Mouse (Mus musculus): ENCODE data around the gene Tbc1d4. TPM values are rescaled to one million over a fixed set of nuclear protein-coding genes. Genes with fewer than 3 reads are reported as not detected.
A peak's percentile ranks its signal among the peaks of the same experiment; 100 is the strongest.
"Not testable (repeated sequence)": the region's sequence is repeated elsewhere in the genome, so short reads cannot be mapped to it uniquely, and the experiment has no call there.

The Tbc1d4 gene
- polyA plus RNA-seq, 1 experiment = 3.6 TPM

DNA sequence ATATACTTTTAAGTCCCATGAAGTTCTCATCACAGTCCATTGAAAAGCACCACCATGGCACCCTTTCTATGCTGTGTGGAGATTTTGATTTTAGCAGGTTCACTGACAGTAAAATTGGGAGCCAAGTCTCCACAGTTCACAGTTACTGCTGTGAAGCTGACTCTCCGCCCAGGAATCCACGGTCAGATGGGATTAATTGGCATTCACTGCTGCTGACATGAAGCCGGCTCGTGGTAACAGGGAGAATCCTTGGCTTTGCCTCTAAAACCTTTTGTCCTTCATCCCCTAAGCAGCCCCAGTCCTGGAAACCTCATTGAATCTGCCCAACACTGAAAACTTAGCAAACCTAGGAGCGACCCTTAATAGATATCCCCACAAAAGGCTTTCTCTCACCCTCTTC, 17.9 kb downstream of the Tbc1d4 start:
- Histone ChIP-seq H3ac (ENCODE audit: control insufficient read depth, insufficient read length) (no peak overlapping the region), H3K36me3 (ENCODE audit: control insufficient read depth, insufficient read depth) (no peaks in the 10 kb centered on the region), H3K4me2 (ENCODE audit: low read depth) (no peak overlapping the region), H3K79me2 (ENCODE audit: control insufficient read depth, insufficient read depth) (no peaks in the 10 kb centered on the region), H3K4me3 (no peak overlapping the region), H3K27me3 (ENCODE audit: control insufficient read depth, insufficient read depth, insufficient read length) (no peaks in the 10 kb centered on the region)
- TF ChIP-seq TCF3 (IDR thresholded peaks at IDR 0.05; ENCODE audit: insufficient read length, low read depth) (no peak), CEBPB (IDR thresholded peaks at IDR 0.05; ENCODE audit: insufficient read depth, poor library complexity, severe bottlenecking) (no peak), USF1 (IDR thresholded peaks at IDR 0.05; ENCODE audit: low read depth) (no peak), TCF12 (IDR thresholded peaks at IDR 0.05; ENCODE audit: insufficient read depth, poor library complexity, severe bottlenecking) (no peak), POLR2AphosphoS2 (IDR thresholded peaks at IDR 0.05; ENCODE audit: insufficient read length, low read depth) (no peak), SRF (IDR thresholded peaks at IDR 0.05; ENCODE audit: control insufficient read depth, insufficient read length, low read depth) (no peak), REST (IDR thresholded peaks at IDR 0.05; ENCODE audit: insufficient read depth, insufficient read length) (no peak), MYOG (IDR thresholded peaks at IDR 0.05; ENCODE audit: control insufficient read depth in 1 of 3, insufficient read depth in 1 of 3, insufficient read length in 2 of 3, low read depth in 2 of 3) (no peak), POLR2A (IDR thresholded peaks at IDR 0.05; ENCODE audit: insufficient read length, low read depth) (no peak), E2F4 (IDR thresholded peaks at IDR 0.05; ENCODE audit: insufficient read depth) (no peak)

DNA sequence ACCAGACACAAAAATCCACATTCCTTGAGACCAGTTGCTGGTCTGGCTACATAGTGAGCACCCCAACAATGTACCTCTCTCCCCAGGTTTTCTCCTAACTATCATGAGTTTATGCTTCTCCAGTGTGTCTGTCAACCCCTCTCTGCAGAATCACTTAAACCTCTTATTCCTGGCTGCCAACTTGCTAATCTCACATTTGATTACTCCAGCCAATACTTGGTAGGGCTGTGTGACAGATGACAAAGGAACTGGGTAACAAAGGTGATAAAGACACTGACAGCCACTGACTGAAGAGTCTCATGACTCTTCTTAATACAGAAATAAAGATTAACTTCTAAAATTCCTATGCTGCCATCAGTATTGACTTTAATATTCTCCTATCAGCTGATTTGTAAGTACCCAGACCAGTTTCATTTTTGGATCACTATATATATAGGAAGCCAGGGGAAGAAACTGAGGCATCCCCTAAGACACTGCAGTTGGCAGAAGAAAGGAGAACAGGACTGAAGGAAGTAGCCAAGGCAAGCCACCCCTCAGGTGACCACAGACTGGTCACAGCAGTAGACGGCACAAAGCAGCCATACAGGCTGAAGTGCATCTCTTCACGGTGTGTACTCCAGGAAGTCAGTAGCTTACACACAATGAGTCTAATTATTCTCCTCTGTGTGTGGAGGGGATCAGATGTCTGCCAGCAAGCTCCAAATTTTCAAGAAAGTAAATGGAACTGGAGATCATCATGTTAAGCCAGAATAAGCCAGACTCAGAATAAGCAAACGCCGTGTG, 20.6 kb downstream of the Tbc1d4 start:
- H3K36me3 ChIP-seq (ENCODE audit: control insufficient read depth, insufficient read depth); H3ac ChIP-seq (ENCODE audit: control insufficient read depth, insufficient read length); H3K27me3 ChIP-seq (ENCODE audit: control insufficient read depth, insufficient read depth, insufficient read length); H3K79me2 ChIP-seq (ENCODE audit: control insufficient read depth, insufficient read depth); H3K4me3 ChIP-seq: not testable (repeated sequence)
- H3K4me2 ChIP-seq (ENCODE audit: low read depth) = peak overlapping the region; percentile 6

DNA sequence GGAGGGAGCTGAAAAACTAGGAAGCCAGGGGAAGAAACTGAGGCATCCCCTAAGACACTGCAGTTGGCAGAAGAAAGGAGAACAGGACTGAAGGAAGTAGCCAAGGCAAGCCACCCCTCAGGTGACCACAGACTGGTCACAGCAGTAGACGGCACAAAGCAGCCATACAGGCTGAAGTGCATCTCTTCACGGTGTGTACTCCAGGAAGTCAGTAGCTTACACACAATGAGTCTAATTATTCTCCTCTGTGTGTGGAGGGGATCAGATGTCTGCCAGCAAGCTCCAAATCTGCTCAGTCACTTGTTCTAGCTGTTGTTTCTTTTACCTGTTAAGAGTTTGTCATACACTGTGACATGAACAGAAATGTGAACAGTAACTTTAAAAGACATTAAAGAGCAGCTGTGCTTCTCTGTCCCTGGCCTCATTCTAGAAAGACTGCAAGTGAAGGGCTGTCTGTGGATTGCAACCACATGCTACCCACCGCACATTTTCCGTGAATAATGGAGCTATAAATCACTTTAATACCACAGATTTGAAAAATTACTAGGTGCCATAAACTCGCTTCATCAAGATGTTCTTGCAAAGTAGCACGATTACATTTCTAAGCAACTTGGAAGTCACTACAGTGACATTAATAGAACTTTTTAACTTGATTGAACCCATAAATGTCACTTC, 21.5 kb downstream of the Tbc1d4 start:
- H3ac ChIP-seq (ENCODE audit: control insufficient read depth, insufficient read length); H3K79me2 ChIP-seq (ENCODE audit: control insufficient read depth, insufficient read depth); H3K36me3 ChIP-seq (ENCODE audit: control insufficient read depth, insufficient read depth); H3K27me3 ChIP-seq (ENCODE audit: control insufficient read depth, insufficient read depth, insufficient read length); H3K4me3 ChIP-seq: not testable (repeated sequence)
- peak in 1 of 3 experiments; percentile 4 for TF ChIP-seq MYOD1 (IDR thresholded peaks at IDR 0.05; ENCODE audit: control insufficient read depth in 1 of 3, insufficient read length in 2 of 3, low read depth in 2 of 3)
- H3K4me2 ChIP-seq (ENCODE audit: low read depth) = peak overlapping the region; percentile 7

DNA sequence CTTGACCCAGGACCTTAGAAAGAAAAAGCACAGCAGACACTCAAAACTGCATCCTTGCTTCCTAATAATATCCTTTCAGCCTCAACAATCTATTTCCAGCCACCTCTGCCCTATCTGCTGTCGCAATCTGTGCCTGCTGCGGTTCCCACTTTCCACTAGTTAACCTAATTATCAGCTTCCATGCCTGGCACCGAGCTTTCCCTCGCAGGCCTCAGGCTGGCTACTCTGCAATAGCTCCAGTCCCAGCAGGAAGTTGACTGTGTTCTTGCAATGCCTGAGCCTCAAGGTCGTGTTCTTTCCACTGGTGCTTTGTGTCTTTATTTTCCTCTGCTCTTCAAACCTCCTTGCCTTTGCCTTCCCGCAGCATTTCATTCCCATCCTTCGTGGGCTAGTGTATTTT, 22.9 kb downstream of the Tbc1d4 start:
- no peaks in the 10 kb centered on the region for H3K79me2 ChIP-seq (ENCODE audit: control insufficient read depth, insufficient read depth)
- H3K27me3 ChIP-seq (ENCODE audit: control insufficient read depth, insufficient read depth, insufficient read length) = no peaks in the 10 kb centered on the region
- no peak overlapping the region for H3K4me2 ChIP-seq (ENCODE audit: low read depth)
- H3K4me3 ChIP-seq = no peak overlapping the region
- TF ChIP-seq MYOD1 (IDR thresholded peaks at IDR 0.05; ENCODE audit: control insufficient read depth in 1 of 3, insufficient read length in 2 of 3, low read depth in 2 of 3) (no peak), MAX (IDR thresholded peaks at IDR 0.05; ENCODE audit: low read depth) (no peak), USF1 (IDR thresholded peaks at IDR 0.05; ENCODE audit: low read depth) (no peak), REST (IDR thresholded peaks at IDR 0.05; ENCODE audit: insufficient read depth, insufficient read length) (no peak), POLR2AphosphoS2 (IDR thresholded peaks at IDR 0.05; ENCODE audit: insufficient read length, low read depth) (no peak), TCF3 (IDR thresholded peaks at IDR 0.05; ENCODE audit: insufficient read length, low read depth) (no peak)
- no peaks in the 10 kb centered on the region for H3K36me3 ChIP-seq (ENCODE audit: control insufficient read depth, insufficient read depth)
- H3ac ChIP-seq (ENCODE audit: control insufficient read depth, insufficient read length) = no peak overlapping the region

DNA sequence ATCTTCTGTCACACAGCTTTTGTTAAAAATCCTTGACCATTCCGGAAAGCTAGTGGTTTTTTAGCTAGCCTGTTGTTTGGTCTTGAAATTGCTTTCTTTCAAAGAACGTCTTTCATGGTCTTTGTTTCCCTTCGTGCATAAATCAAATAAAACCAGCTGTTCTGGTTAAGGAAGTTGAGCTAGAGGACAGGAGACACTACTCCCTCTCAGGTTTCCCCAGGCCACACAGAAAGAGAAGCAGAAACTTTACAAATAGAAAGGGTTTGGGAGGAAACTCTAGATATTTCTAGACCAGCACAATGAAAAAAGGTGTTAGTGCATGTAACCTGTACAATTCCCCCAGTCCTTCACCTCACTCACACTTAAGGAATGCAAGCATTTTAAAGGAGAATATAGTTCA, 33.3 kb downstream of the Tbc1d4 start:
- no peaks in the 10 kb centered on the region for H3K27me3 ChIP-seq (ENCODE audit: control insufficient read depth, insufficient read depth, insufficient read length)
- no peak overlapping the region for H3K4me3 ChIP-seq
- H3ac ChIP-seq (ENCODE audit: control insufficient read depth, insufficient read length) = no peak overlapping the region
- no peak for TF ChIP-seq POLR2AphosphoS2 (IDR thresholded peaks at IDR 0.05; ENCODE audit: insufficient read length, low read depth)
- no peak for TF ChIP-seq CEBPB (IDR thresholded peaks at IDR 0.05; ENCODE audit: insufficient read depth, poor library complexity, severe bottlenecking)
- peak in 1 of 3 experiments; percentile 13 for TF ChIP-seq MYOD1 (IDR thresholded peaks at IDR 0.05; ENCODE audit: control insufficient read depth in 1 of 3, insufficient read length in 2 of 3, low read depth in 2 of 3)
- no peak for TF ChIP-seq TCF3 (IDR thresholded peaks at IDR 0.05; ENCODE audit: insufficient read length, low read depth)
- no peaks in the 10 kb centered on the region for H3K36me3 ChIP-seq (ENCODE audit: control insufficient read depth, insufficient read depth)
- H3K79me2 ChIP-seq (ENCODE audit: control insufficient read depth, insufficient read depth) = no peaks in the 10 kb centered on the region
- H3K4me2 ChIP-seq (ENCODE audit: low read depth) = peak overlapping the region; percentile 42

DNA sequence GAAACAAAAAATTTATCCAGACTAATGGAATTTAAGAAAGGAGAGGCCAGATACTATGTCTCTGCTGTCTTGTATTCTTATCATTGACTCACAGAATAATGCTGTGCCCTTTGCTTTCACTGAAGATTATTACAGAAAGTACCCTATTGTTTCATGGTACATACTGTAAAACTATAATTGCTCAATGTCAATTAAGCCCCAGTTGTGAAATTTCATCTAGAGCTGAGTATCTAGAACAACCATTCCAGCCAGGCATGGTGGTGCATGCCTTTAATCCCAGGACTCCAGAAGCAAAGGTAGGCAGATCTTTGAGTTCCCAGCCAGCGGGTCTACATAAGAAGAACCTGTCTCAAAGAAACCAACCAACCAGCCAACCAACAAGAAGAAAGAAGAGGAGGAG, 34.5 kb downstream of the Tbc1d4 start:
- Histone ChIP-seq H3K79me2 (ENCODE audit: control insufficient read depth, insufficient read depth) (no peaks in the 10 kb centered on the region), H3K4me3 (no peak overlapping the region), H3K27me3 (ENCODE audit: control insufficient read depth, insufficient read depth, insufficient read length) (no peaks in the 10 kb centered on the region), H3K4me2 (ENCODE audit: low read depth) (no peak overlapping the region), H3ac (ENCODE audit: control insufficient read depth, insufficient read length) (no peak overlapping the region), H3K36me3 (ENCODE audit: control insufficient read depth, insufficient read depth) (no peaks in the 10 kb centered on the region)
- TF ChIP-seq MYOD1 (IDR thresholded peaks at IDR 0.05; ENCODE audit: control insufficient read depth in 1 of 3, insufficient read length in 2 of 3, low read depth in 2 of 3) = no peak

Measured in myocyte (in vitro differentiated cells).